Mouse (Mus musculus): ENCODE measurements around the gene Cdadc1. TPM values are rescaled to one million over a fixed set of nuclear protein-coding genes. Genes with fewer than 3 reads are reported as not detected.

The Cdadc1 gene
- 17.2 and 20.9 TPM in 2 replicates for total RNA-seq (2015; ENCODE audit: low replicate concordance)
- total RNA-seq (2017; ENCODE audit: low replicate concordance), result 8.1 and 11.9 TPM in 2 replicates

DNA sequence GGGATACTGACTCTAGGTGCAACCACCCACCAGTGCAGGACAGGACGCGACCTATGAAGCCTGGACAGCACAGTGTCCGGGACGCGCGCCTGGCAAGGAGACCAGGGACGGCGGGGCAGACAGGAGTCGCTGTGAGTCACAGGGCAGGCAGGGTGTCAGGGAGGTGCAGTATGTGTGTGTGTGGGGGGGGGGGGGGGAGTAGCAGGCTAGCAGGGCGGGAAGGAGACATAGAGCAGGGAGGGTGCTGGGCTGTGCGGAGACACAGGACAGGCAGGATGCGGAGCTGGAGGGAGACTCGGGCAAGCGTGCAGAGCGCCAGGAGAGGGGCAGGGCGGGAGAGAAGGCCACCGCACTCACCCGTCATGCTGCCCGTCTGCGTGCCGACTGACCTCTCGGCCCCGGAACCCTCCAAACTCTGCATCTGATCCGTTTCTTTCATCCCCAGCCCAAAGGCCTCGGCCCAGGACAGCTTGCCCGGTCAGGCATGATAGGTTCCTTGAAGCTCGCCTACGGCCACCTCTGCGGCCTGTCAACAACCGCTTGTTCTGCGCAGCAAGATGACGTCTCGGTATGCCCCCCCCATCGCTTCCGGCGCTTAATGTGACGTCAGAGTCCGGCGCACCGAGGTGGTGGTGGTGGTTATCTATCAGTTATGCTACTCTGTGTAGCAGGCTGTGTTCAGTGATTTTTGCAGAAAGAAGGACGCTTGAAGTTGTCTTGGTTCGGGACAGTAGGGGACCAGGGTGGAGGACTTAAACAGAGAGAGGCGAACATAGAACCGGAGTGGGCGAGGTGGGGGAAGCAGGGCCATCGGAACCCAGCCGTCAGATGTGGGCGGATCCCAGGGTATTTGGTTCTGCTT is at the start of gene Cdadc1:
Gene Cdadc1, minus strand, starts transcription at position 562 of the 862 bp plus-strand sequence.
- ATAC-seq (replicated peaks; ENCODE audit: low FRiP score, poor library complexity, severe bottlenecking), result peak; percentile 92

- ATAC-seq (replicated peaks; ENCODE audit: low FRiP score, poor library complexity, severe bottlenecking), result no peak
Measured at GRCm38 (mm10) chr14:59646826-59647697, 49.3 kb upstream of the Cdadc1 start.

GRCm38 (mm10) chr14:59644896-59645295 is 47.1 kb upstream of the Cdadc1 start:
- no peak for ATAC-seq (replicated peaks; ENCODE audit: low FRiP score, poor library complexity, severe bottlenecking)

DNA sequence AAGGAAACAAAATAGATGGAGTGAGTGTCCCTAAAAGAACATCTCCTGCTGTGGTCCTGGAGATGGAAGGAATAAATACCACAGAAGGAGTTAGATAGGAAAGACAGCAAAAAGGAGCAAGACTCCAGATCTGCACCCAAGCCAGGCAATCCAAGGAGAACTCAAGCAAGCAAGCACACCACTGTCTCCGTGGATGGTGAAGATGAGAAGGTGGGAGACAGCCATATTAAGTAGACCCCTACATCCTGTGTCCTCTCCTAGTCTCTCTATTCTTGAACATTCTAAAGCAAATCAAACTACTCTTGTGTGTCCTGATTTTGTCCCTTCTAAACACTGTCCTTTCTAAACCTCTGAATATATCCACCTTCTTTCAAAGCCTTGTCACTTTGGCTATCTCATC is 46.4 kb upstream of the Cdadc1 start:
- ATAC-seq (replicated peaks; ENCODE audit: low FRiP score, poor library complexity, severe bottlenecking), result no peak

- no peak for ATAC-seq (replicated peaks; ENCODE audit: low FRiP score, poor library complexity, severe bottlenecking)
Measured at GRCm38 (mm10) chr14:59643582-59643981, 45.8 kb upstream of the Cdadc1 start.

GRCm38 (mm10) chr14:59641856-59642255 is 44.1 kb upstream of the Cdadc1 start:
- no peak for ATAC-seq (replicated peaks; ENCODE audit: low FRiP score, poor library complexity, severe bottlenecking)

GRCm38 (mm10) chr14:59638906-59639703 is 41.3 kb upstream of the Cdadc1 start:
- ATAC-seq (replicated peaks; ENCODE audit: low FRiP score, poor library complexity, severe bottlenecking), result no peak

DNA sequence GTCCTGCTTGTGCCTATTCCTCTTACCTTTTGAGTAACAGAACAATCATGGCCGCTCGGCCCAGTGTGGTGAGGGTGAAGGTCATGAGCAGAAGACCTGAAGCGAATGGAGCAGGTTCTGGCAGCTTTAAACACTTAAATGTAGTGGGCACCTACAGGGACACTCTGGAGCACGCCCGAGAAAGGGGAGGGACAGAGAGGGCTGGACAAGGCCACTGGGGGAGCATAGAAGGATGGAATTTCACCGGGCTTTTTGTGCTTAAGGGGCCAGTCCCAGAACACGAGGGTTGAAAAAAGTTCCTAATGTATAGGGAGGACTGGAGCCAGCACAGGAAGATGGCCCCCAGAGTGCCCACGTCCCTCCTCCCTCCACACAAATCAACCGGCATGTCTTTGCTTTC is 36.2 kb upstream of the Cdadc1 start:
- no peak for ATAC-seq (replicated peaks; ENCODE audit: low FRiP score, poor library complexity, severe bottlenecking)

GRCm38 (mm10) chr14:59633295-59633898 is 35.6 kb upstream of the Cdadc1 start:
- no peak for ATAC-seq (replicated peaks; ENCODE audit: low FRiP score, poor library complexity, severe bottlenecking)

DNA sequence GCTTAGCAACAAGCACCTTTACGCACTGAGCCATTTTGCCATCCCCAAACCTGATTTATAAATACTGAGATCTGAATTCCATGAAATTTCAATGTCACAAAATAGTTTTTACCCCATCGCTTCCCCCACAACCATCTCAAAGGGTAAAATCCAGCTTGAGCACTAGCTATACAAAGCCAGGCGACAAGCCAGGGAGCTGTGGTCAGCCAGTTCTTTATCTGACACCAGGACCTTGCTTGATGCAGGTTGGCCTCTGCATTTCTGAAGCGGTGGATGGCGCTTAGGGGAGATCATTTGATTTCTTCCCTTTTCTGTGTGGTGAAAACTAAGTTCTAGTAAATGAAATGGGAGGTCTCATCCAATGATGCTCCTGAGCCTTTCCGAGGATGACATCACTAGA is 34.3 kb upstream of the Cdadc1 start:
- no peak for ATAC-seq (replicated peaks; ENCODE audit: low FRiP score, poor library complexity, severe bottlenecking)

- no peak for ATAC-seq (replicated peaks; ENCODE audit: low FRiP score, poor library complexity, severe bottlenecking)
Measured at GRCm38 (mm10) chr14:59630096-59630495, 32.3 kb upstream of the Cdadc1 start.

GRCm38 (mm10) chr14:59629308-59629707 is 31.5 kb upstream of the Cdadc1 start:
- no peak for ATAC-seq (replicated peaks; ENCODE audit: low FRiP score, poor library complexity, severe bottlenecking)

DNA sequence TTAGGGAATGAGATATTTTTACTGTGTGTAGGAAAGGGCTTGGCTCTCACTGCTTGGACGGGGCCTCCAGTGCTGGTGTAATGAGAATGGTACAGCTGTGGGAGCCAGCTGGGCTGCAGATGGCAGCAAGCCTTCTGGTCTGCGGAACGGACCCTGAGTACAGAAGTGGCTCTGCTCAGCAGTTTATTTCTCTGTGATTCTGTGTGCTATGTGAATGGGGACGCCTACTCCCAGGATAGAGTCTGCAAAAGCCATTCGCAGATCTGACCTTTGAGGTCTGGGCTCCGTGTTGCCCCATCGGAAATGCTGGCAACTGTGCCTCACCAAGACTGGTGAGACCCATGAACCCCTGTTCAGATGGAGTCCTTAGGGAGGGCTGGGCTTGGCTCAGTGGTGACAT is 30.1 kb upstream of the Cdadc1 start:
- no peak for ATAC-seq (replicated peaks; ENCODE audit: low FRiP score, poor library complexity, severe bottlenecking)

- no peak for ATAC-seq (replicated peaks; ENCODE audit: low FRiP score, poor library complexity, severe bottlenecking)
Measured at GRCm38 (mm10) chr14:59627142-59627680, 29.5 kb upstream of the Cdadc1 start.

DNA sequence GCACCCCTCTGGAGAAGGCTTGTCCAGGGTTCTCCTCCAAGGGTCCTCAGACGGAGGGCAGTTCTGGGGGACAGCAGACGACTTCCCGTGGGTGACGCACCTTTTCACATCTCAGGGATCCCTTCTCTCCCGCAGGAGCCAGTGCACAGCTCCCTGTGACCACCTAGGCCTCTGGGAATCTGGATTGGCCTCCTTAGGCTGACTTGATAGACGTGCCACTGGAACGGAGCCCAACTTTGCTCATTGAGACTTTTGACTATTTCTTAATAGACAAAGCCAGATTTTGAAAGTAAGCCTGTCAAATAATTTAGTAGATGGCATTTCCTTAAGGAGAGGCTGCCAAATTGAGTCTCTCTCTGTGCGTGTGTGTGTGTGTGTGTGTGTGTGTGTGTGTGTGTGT is 29.0 kb upstream of the Cdadc1 start:
- no peak for ATAC-seq (replicated peaks; ENCODE audit: low FRiP score, poor library complexity, severe bottlenecking)

DNA sequence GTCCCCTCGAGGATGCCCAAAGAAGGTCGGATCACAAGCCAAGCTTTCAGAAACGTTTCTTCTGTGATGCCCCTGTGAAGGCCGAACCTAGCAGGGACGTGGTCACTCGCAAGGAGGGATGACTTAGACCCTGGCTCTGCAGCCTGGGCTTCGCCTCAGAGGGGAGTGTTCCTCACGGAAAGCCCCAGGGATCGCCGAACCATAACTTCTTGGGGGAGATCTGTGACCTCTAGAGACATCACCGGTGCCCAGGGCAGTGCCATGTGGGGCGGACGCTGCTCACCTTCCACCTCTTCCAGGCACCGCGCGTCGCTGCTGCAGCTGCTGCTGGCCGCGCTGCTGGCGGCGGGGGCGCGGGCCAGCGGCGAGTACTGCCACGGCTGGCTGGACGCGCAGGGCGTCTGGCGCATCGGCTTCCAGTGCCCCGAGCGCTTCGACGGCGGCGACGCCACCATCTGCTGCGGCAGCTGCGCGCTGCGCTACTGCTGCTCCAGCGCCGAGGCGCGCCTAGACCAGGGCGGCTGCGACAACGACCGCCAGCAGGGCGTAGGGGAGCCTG is 28.1 kb upstream of the Cdadc1 start:
- no peak for ATAC-seq (replicated peaks; ENCODE audit: low FRiP score, poor library complexity, severe bottlenecking)

DNA sequence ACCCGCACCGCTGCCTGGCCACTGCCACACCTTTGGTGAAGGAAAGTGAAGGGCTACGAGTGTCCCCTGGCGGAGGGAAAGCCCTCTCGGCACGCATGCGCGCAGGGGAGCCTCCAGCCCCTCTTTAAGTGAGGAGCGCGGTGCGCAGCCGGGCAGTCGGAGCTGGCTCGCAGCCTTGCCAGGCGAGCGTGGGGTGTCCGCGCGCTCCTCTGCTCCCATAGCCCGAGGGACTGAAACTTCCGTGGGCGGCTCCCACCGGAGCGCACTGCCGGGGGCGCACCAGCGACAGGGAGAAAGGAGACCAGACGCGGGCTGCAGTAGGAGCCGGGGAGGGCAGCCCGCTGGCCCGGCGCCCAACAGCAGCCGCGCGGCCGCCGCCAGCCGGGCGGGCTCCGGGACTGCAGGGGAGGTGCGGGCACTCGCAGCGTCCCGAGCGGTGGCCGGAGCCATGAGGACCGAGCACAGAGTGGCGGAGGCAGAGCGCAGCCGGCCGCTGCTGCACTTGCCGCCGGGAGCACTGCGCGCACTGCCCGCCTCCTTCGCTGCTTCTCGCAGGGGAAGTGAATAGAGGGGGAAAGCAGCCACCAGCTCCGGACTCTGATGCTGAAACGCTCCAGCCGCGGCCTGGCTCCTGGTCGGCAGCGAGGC is 27.5 kb upstream of the Cdadc1 start, which contains the start of gene Shisa2:
Gene Shisa2, plus strand, starts transcription at position 151 of the 648 bp plus-strand sequence.
- no peak for ATAC-seq (replicated peaks; ENCODE audit: low FRiP score, poor library complexity, severe bottlenecking)

DNA sequence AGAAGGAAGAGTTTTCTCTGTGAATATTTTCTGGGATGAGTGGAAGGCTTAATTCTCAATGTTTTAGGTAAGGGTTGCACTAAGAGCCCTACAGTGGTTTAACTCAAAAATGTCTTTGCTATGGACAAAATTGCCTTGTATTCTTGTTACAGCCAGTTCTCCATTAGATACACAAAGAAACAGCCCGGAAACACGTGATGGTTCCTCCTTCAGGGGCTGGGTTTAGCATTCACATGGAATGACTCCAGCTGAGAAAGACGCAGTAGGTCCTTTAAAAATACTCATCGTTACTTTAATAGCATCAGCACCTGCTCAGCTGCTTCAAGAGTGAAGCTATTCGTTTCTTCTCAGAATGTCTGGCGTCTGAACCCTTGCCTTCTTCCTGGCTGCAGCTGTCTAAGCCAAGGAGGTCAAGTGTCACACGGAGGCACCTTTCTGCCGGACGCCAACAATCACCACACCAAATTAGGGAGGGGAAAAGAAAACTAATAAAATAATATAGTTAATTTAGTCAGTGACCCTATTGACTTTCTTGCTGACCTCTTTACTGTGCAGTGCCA is 26.6 kb upstream of the Cdadc1 start:
- no peak for ATAC-seq (replicated peaks; ENCODE audit: low FRiP score, poor library complexity, severe bottlenecking)

Data from erythroid progenitor cell, adult 5-6 weeks (primary cell).